Mouse (Mus musculus): Measurements from ENCODE around the gene Stxbp4.

GRCm38 (mm10) chr11:90438768-90439167 is 199.1 kb downstream of the Stxbp4 start:
- no peak for TF ChIP-seq CTCF (IDR thresholded peaks at IDR 0.05; ENCODE audit: insufficient read depth, low read length)
- TF ChIP-seq POLR2A (IDR thresholded peaks at IDR 0.05; ENCODE audit: borderline replicate concordance, extremely low read depth, low read depth, low read length) = no peak

Data from lung, adult 2 months (tissue).